Mouse (Mus musculus): ENCODE results near the gene Asb3.
A peak's percentile ranks its signal among the peaks of the same experiment; 100 is the strongest.

The Asb3 gene

GRCm38 (mm10) chr11:30885171-30885871 is at the start of gene Asb3, which contains the start of gene Gpr75:
TSS of gene Asb3 (plus strand) at chr11:30885416.
TSS of gene Gpr75 (plus strand) at chr11:30885358.
- peak; percentile 52 for DNase-seq (ENCODE audit: low spot score)

- no peak for DNase-seq (ENCODE audit: low spot score)
These were observed 46.4 kb upstream of the Asb3 start for GRCm38 (mm10) chr11:30838793-30839192.

GRCm38 (mm10) chr11:30844355-30844754 is 40.9 kb upstream of the Asb3 start:
- DNase-seq (ENCODE audit: low spot score): no peak

- no peak for DNase-seq (ENCODE audit: low spot score)
These were observed 12.8 kb upstream of the Asb3 start for GRCm38 (mm10) chr11:30872425-30872824.

- no peak for DNase-seq (ENCODE audit: low spot score)
These were observed 2.9 kb downstream of the Asb3 start for GRCm38 (mm10) chr11:30888153-30888552.

- DNase-seq (ENCODE audit: low spot score): no peak
These were observed 11.0 kb downstream of the Asb3 start for GRCm38 (mm10) chr11:30896201-30896600.

- DNase-seq (ENCODE audit: low spot score): no peak
These were observed 14.1 kb downstream of the Asb3 start for GRCm38 (mm10) chr11:30899312-30899711.

GRCm38 (mm10) chr11:30912311-30912710 is 27.1 kb downstream of the Asb3 start:
- DNase-seq (ENCODE audit: low spot score): no peak

GRCm38 (mm10) chr11:30920641-30921040 is 35.4 kb downstream of the Asb3 start:
- DNase-seq (ENCODE audit: low spot score): no peak

GRCm38 (mm10) chr11:30923283-30923682 is 38.1 kb downstream of the Asb3 start:
- no peak for DNase-seq (ENCODE audit: low spot score)

- DNase-seq (ENCODE audit: low spot score): no peak
These were observed 42.9 kb downstream of the Asb3 start for GRCm38 (mm10) chr11:30928079-30928478.

GRCm38 (mm10) chr11:30928498-30928897 is 43.3 kb downstream of the Asb3 start:
- no peak for DNase-seq (ENCODE audit: low spot score)

GRCm38 (mm10) chr11:30943522-30943921 is 58.3 kb downstream of the Asb3 start:
- no peak for DNase-seq (ENCODE audit: low spot score)

- DNase-seq (ENCODE audit: low spot score): no peak
These were observed 67.6 kb downstream of the Asb3 start for GRCm38 (mm10) chr11:30952829-30953228.

- peak; percentile 18 for DNase-seq (ENCODE audit: low spot score)
These were observed 68.4 kb downstream of the Asb3 start for GRCm38 (mm10) chr11:30953469-30954154.

GRCm38 (mm10) chr11:30954279-30954725 is 69.1 kb downstream of the Asb3 start, which contains the start of gene Erlec1:
TSS of gene Erlec1 (minus strand) at chr11:30954335.
- peak; percentile 76 for DNase-seq (ENCODE audit: low spot score)

GRCm38 (mm10) chr11:30985237-30985636 is 100.0 kb downstream of the Asb3 start:
- no peak for DNase-seq (ENCODE audit: low spot score)

GRCm38 (mm10) chr11:30985877-30986624 is 100.8 kb downstream of the Asb3 start, which contains the start of gene Chac2:
TSS of gene Chac2 (minus strand) at chr11:30986350.
- peak; percentile 69 for DNase-seq (ENCODE audit: low spot score)

GRCm38 (mm10) chr11:30986625-30987017 is 101.4 kb downstream of the Asb3 start:
- DNase-seq (ENCODE audit: low spot score): no peak

- DNase-seq (ENCODE audit: low spot score): no peak
These were observed 111.5 kb downstream of the Asb3 start for GRCm38 (mm10) chr11:30996670-30997069.

GRCm38 (mm10) chr11:30998199-30998598 is 113.0 kb downstream of the Asb3 start:
- no peak for DNase-seq (ENCODE audit: low spot score)

- no peak for DNase-seq (ENCODE audit: low spot score)
These were observed 113.5 kb downstream of the Asb3 start for GRCm38 (mm10) chr11:30998704-30999103.

GRCm38 (mm10) chr11:31000028-31000427 is 114.8 kb downstream of the Asb3 start:
- DNase-seq (ENCODE audit: low spot score): no peak
